Mouse (Mus musculus) limb, embryonic 14.5 days (tissue): ENCODE results near the gene Hils1. TPM values are rescaled to one million over a fixed set of nuclear protein-coding genes. Genes with fewer than 3 reads are reported as not detected.

ENCODE experiments used
- ATAC-seq: fragments of 200-750 bp; cut with Nextera tagmentation; 2 replicates; pipeline ENCODE4 v1.8.0; 2017; ENCODE audit warnings: low read depth, moderate number of reproducible peaks, moderate TSS enrichment; ENCODE audit not compliant: low FRiP score
- DNase-seq: peaks from one replicate; pipeline ENCODE4 v3.0.0-alpha.2; 2015; ENCODE audit warnings: low spot score
- H3K27ac ChIP-seq: fragments of 300-500 bp; sonication (generic); replicated peaks from 2 replicates; pipeline ENCODE4 v1.5.1; 2014; ENCODE audit warnings: low read depth, mild to moderate bottlenecking, low read length, moderate library complexity, mixed read lengths
- H3K27me3 ChIP-seq: fragments of 300-500 bp; sonication (generic); 2 replicates; pipeline ENCODE4 v1.6.1; 2014; ENCODE audit warnings: low read length, mixed read lengths; ENCODE audit not compliant: control insufficient read depth, insufficient read depth
- H3K36me3 ChIP-seq: fragments of 300-500 bp; sonication (generic); 2 replicates; pipeline ENCODE4 v1.6.1; 2014; ENCODE audit warnings: mild to moderate bottlenecking, low read length, moderate library complexity, mixed read lengths; ENCODE audit not compliant: control insufficient read depth, insufficient read depth
- H3K4me1 ChIP-seq: fragments of 300-500 bp; sonication (generic); 2 replicates; pipeline ENCODE4 v1.6.1; 2014; ENCODE audit warnings: antibody characterized with exemption, low read length, mixed read lengths; ENCODE audit not compliant: control insufficient read depth, insufficient read depth
- H3K4me2 ChIP-seq: fragments of 300-500 bp; sonication (generic); replicated peaks from 2 replicates; pipeline ENCODE4 v1.6.1; 2014; ENCODE audit warnings: low read depth, mild to moderate bottlenecking, low read length, moderate library complexity; ENCODE audit not compliant: severe bottlenecking
- H3K4me3 ChIP-seq: fragments of 300-500 bp; sonication (generic); replicated peaks from 2 replicates; pipeline ENCODE4 v1.5.1; 2014; ENCODE audit warnings: low read length
- H3K9ac ChIP-seq: fragments of 300-500 bp; sonication (generic); 2 replicates; pipeline ENCODE4 v1.6.1; 2014; ENCODE audit warnings: mild to moderate bottlenecking, low read depth, low read length, moderate library complexity; ENCODE audit not compliant: severe bottlenecking
- H3K9me3 ChIP-seq: fragments of 300-500 bp; sonication (generic); 2 replicates; pipeline ENCODE4 v1.6.1; 2016; ENCODE audit warnings: low read length; ENCODE audit not compliant: control insufficient read depth
- POLR2A ChIP-seq: fragments of 200-500 bp; IDR thresholded peaks from 2 replicates; pipeline ENCODE4 v1.8.0; 2012; ENCODE audit warnings: inconsistent platforms, mild to moderate bottlenecking, moderate library complexity, borderline replicate concordance; ENCODE audit not compliant: insufficient read depth, insufficient read length; ENCODE audit errors: extremely low read depth
- WGBS: fragments of 180-500 bp; shearing (Covaris S2); extraction: QIAGEN DNeasy Blood & Tissue Kit; methylation state at CpG from one replicate; pipeline ENCODE4 v1.1.7; 2014; 5-methylcytosine and 5-hydroxymethylcytosine counted together
- polyA plus RNA-seq, 2 experiments: library from polyadenylated mRNA; depleted of rRNA in 1 of 2; stranded (reverse) in 1 of 2; unstranded in 1 of 2; fragments of >200 nt; fragmentation: Nextera tagmentation in 1 of 2; extraction: Ambion mirVana in 1 of 2; gene quantifications; 2 replicates each; pipeline versions ENCODE4 v1.2.1 to v1.2.3; 2012 to 2014

The Hils1 gene
- polyA plus RNA-seq, 2 experiments = 0.29 to 0.58 TPM

DNA sequence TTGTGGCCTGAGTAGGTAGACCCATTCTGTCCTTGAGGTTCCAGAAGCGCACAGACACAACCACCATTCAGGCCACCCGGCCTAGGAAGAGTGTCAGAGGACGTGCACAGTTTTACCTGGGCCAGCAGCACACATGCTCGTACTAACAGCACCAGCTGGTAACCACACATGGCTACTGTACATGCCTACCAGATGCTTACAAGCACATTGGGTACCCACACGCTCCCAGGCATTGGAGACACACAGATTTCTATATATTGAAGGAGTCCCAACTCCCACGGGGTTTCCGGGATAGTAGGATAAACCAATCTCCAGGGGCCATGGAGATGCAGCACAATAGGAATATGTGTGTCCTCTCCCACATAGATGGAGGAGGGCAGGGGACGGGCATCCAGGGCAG, 35.3 kb downstream of the Hils1 start:
- Histone ChIP-seq H3K9ac (no peak overlapping the region), H3K4me2 (no peak overlapping the region), H3K36me3 (peaks cover 77% of the 10 kb centered on the region), H3K27me3 (no peaks in the 10 kb centered on the region), H3K4me3 (no peak overlapping the region), H3K27ac (no peak overlapping the region), H3K9me3 (no peaks in the 10 kb centered on the region), H3K4me1 (peaks cover 14% of the 10 kb centered on the region)
- no peak for TF ChIP-seq POLR2A
- DNase-seq = no peak
- WGBS = 91% methylated on average over 8 of the region's 8 CpGs
- ATAC-seq = no peak

DNA sequence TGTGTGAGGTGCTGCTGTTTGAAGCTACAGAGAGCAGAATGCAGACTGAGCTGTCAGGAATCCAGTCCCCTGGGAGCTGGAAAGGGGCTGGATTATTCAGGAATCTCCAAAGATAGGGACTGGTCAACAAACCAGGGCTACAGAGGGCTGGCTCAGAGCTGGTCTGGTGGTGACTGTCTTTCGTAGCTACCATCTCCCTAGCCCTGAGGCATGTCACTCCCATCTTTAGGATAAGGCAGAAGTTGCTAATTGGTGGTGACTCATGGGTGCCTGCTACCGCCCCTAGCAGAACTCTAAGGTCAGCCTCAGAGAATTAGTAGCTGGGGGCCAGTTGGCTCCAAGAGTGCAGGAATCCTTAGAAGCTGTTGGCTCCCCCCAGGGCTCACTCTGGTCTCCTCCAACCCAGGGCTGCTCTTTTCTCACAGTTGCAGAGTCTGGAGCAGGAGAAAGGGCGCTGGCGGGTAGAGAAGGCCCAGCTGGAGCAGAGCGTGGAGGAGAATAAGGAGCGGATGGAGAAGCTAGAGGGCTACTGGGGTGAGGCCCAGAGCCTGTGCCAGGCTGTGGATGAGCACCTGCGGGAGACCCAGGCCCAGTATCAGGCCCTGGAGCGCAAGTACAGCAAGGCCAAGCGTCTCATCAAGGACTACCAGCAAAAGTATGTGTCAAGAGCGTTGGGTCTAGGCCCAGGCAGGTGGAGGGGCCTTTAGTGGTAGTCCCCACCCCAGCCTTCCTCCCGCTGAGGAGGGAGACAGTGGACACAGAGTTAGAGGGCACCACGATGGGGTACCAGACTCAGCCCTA, 36.9 kb downstream of the Hils1 start:
- Histone ChIP-seq H3K4me2 (no peak overlapping the region), H3K9ac (peak overlapping the region; percentile 7; the same call in 1 of the 2 replicates), H3K4me1 (peaks cover 26% of the 10 kb centered on the region), H3K27ac (no peak overlapping the region), H3K27me3 (no peaks in the 10 kb centered on the region), H3K36me3 (peaks cover 61% of the 10 kb centered on the region), H3K9me3 (no peaks in the 10 kb centered on the region), H3K4me3 (no peak overlapping the region)
- WGBS = 83% methylated on average over 12 of the region's 12 CpGs
- ATAC-seq = no peak
- DNase-seq = no peak
- no peak for TF ChIP-seq POLR2A

DNA sequence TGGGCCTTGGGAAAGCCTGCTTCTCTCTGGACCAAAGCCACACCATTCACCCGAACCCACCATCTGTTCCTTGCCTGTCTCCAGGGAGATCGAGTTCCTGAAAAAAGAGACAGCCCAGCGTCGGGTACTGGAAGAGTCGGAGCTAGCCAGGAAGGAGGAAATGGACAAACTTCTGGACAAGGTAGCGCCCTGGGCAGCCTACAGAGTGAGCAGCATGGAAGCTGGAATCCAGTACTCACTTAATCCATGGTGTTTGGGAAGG, 37.5 kb downstream of the Hils1 start:
- no peak overlapping the region for H3K4me3 ChIP-seq
- no peaks in the 10 kb centered on the region for H3K27me3 ChIP-seq
- peaks cover 55% of the 10 kb centered on the region for H3K36me3 ChIP-seq
- ATAC-seq (no peak), DNase-seq (no peak)
- peaks cover 27% of the 10 kb centered on the region for H3K4me1 ChIP-seq
- no peak overlapping the region for H3K4me2 ChIP-seq
- no peaks in the 10 kb centered on the region for H3K9me3 ChIP-seq
- no peak overlapping the region for H3K9ac ChIP-seq
- no peak for TF ChIP-seq POLR2A
- 63% methylated on average over 6 of the region's 6 CpGs for WGBS
- H3K27ac ChIP-seq = no peak overlapping the region

DNA sequence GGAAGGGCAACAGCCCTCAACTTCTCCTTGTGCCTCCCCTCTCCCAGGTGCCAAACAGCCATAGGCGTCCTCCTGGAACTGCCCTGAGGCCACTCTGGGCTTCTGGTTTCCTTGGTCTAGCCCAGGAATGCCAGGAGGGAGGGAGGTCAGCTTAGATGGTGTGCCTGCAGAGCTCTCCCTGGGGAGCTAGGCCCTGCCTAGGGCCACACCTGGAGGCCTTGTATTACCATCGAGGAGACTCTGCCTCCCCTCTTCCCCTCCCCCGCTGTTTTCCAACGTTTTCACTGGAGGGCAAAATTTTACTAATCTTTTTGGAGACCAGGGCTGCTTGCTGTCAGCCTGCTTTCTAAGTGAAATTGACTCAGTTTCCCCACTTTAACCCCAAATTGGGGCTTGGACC, 38.6 kb downstream of the Hils1 start:
- peak overlapping the region; percentile 53; the same call in 1 of the 2 replicates for H3K9ac ChIP-seq
- DNase-seq = no peak
- H3K9me3 ChIP-seq = no peaks in the 10 kb centered on the region
- no peak for TF ChIP-seq POLR2A
- H3K4me1 ChIP-seq = peaks cover 25% of the 10 kb centered on the region
- 30% methylated on average over 4 of the region's 4 CpGs for WGBS
- ATAC-seq = no peak
- no peak overlapping the region for H3K27ac ChIP-seq
- peak overlapping the region; percentile 37; the same call in 1 of the 2 replicates for H3K4me3 ChIP-seq
- peak overlapping the region; percentile 73 for H3K4me2 ChIP-seq
- H3K27me3 ChIP-seq = no peaks in the 10 kb centered on the region
- peaks cover 48% of the 10 kb centered on the region for H3K36me3 ChIP-seq

DNA sequence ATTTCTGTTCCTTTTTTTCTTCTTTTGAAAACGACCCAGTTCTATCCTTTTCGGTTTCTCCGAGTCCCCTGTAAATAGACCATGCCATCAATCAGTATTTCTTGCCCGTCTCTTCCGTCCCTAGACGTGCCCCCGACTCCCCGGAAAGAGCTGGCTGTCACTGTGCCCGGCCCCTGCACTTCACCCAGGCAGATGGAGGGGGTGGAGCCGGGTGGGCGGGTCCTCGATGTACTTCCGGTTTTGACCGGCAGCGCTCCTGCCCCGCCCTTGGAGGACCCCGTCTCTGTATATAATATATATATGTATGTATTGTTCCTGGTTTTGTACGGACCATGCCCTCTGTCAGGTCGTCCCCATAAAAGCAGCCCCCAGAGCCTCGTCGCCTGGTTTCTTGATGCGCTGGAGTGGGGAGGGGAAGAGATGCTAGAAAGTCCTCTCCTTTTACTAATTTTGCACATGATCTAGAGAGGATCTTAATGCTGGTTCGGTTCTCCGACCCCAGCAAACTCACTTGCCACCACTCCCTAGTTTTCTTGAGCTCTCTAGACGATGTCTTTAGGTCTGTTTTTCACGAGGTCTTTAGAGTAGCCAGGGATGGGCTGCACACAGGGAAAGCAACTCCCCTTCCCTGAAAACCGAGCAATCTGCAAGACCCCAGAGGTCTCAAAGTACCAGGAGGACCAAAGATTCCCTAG, 39.3 kb downstream of the Hils1 start:
- Histone ChIP-seq H3K27me3 (no peaks in the 10 kb centered on the region), H3K4me2 (peak overlapping the region; percentile 73), H3K9me3 (no peaks in the 10 kb centered on the region), H3K4me3 (peak overlapping the region; percentile 37), H3K27ac (peak overlapping the region; percentile 56; the same call in 1 of the 2 replicates), H3K9ac (peak overlapping the region; percentile 53), H3K4me1 (peaks cover 29% of the 10 kb centered on the region), H3K36me3 (peaks cover 43% of the 10 kb centered on the region)
- peak; percentile 81 for DNase-seq
- 4% methylated on average over 27 of the region's 27 CpGs for WGBS
- TF ChIP-seq POLR2A = 0 out of 2 replicates have a peak, but pooled peaks have one; percentile 36
- peak; percentile 67 for ATAC-seq
